Mouse (Mus musculus) forebrain, embryonic 10.5 days (tissue): ENCODE results near the gene Arhgap28. TPM values are rescaled to one million over a fixed set of nuclear protein-coding genes. Genes with fewer than 3 reads are reported as not detected.
A peak's percentile ranks its signal among the peaks of the same experiment; 100 is the strongest.

Experiments used
- DNase-seq: peaks from one replicate; pipeline ENCODE4 v3.0.0-alpha.2; 2017; ENCODE audit warnings: low spot score; ENCODE audit errors: extremely low spot score
- H3K27ac ChIP-seq: fragments of 300-500 bp; sonication (generic); 2 replicates; pipeline ENCODE4 v1.5.1; 2016; ENCODE audit warnings: mild to moderate bottlenecking
- H3K27me3 ChIP-seq: fragments of 300-500 bp; sonication (generic); 2 replicates; pipeline ENCODE4 v1.6.1; 2016; ENCODE audit warnings: mild to moderate bottlenecking; ENCODE audit not compliant: poor library complexity, severe bottlenecking
- H3K36me3 ChIP-seq: fragments of 300-500 bp; sonication (generic); replicated peaks from 2 replicates; pipeline ENCODE4 v1.6.1; 2016; ENCODE audit warnings: mild to moderate bottlenecking, moderate library complexity
- H3K4me1 ChIP-seq: fragments of 300-500 bp; sonication (generic); 2 replicates; pipeline ENCODE4 v1.6.1; 2016
- H3K4me3 ChIP-seq: fragments of 300-500 bp; sonication (generic); 2 replicates; pipeline ENCODE4 v1.5.1; 2016; ENCODE audit warnings: mild to moderate bottlenecking, moderate library complexity
- H3K9me3 ChIP-seq: fragments of 300-500 bp; sonication (generic); 2 replicates; pipeline ENCODE4 v1.6.1; 2016; ENCODE audit warnings: mild to moderate bottlenecking, moderate library complexity
- WGBS: fragments of 180-500 bp; shearing (Covaris S2); methylation state at CpG from one replicate; pipeline ENCODE4 v1.1.7; 2016; 5-methylcytosine and 5-hydroxymethylcytosine counted together
- polyA plus RNA-seq: library from polyadenylated mRNA; unstranded; fragments of >200 nt; fragmentation: Nextera tagmentation; extraction: Ambion mirVana; gene quantifications from 2 replicates; pipeline ENCODE4 v1.2.1, GENCODE M21; 2016

Gene Arhgap28
- 28.0 and 28.9 TPM in 2 replicates for polyA plus RNA-seq

- Histone ChIP-seq H3K4me1 (peaks cover 45% of the 10 kb centered on the region), H3K4me3 (peak within 1 kb of the TSS; percentile 82), H3K9me3 (no peaks in the 10 kb centered on the region), H3K36me3 (no peaks in the 10 kb centered on the region), H3K27ac (peak within 1 kb of the TSS; percentile 92), H3K27me3 (no peaks in the 10 kb centered on the region; the same call in 1 of the 2 replicates)
- under 1% methylated on average over 65 of the region's 65 CpGs for WGBS
- DNase-seq: peak; percentile 92
These were observed at the start of gene Arhgap28 for GRCm38 (mm10) chr17:68003741-68004560. Arhgap28 (minus strand) TSS chr17:68004120.

- no peak overlapping the region for H3K27ac ChIP-seq
These were observed 42.4 kb upstream of the Arhgap28 start for GRCm38 (mm10) chr17:68046341-68046675.

DNA sequence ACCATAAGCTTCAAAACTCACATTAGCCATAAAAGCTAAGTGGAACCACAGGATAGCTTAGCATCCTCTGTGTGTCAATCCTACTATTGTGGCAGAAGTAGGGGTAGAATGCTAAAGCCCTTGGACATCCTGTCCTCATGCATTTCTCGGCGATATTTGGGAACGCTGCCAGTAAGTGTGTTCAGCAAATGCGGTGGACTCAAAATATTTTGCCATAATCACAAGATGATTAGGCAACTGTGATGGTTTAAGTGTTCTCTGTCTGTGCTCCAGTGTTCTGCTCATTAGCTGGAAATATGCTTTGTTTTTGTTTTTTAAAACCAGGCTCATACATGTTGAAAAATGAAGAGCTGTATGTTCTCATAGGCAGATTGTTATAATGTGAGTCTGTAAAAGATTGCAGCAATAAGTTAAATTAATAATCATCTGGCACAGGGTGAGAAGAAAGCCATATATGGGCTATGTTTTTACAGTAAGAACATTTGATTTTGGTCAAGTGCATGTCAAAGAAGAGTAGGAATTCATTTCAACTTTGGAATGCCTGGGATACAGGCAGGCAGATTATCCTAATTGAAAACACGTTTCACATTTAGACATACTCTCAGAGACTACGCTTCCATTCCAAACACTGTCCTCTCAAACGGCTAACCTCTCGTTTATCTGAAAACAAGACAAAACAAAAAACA is 41.9 kb upstream of the Arhgap28 start:
- WGBS: 86% methylated on average over 8 of the region's 8 CpGs
- Histone ChIP-seq H3K4me3 (no peak overlapping the region), H3K27me3 (no peaks in the 10 kb centered on the region), H3K36me3 (no peaks in the 10 kb centered on the region), H3K4me1 (0 out of 2 replicates have a peak, but pooled peaks cover 3% of the 10 kb centered on the region), H3K9me3 (no peaks in the 10 kb centered on the region), H3K27ac (no peak overlapping the region)
- no peak for DNase-seq

More at GRCm38 (mm10) chr17:68046341-68046675, 42.4 kb upstream of the Arhgap28 start:
- no peak overlapping the region for H3K4me3 ChIP-seq
- no peaks in the 10 kb centered on the region for H3K36me3 ChIP-seq
- H3K4me1 ChIP-seq: 0 out of 2 replicates have a peak, but pooled peaks cover 3% of the 10 kb centered on the region
- DNase-seq: no peak
- H3K27me3 ChIP-seq: no peaks in the 10 kb centered on the region
- WGBS: 80% methylated on average over 7 of the region's 7 CpGs
- H3K9me3 ChIP-seq: no peaks in the 10 kb centered on the region

DNA sequence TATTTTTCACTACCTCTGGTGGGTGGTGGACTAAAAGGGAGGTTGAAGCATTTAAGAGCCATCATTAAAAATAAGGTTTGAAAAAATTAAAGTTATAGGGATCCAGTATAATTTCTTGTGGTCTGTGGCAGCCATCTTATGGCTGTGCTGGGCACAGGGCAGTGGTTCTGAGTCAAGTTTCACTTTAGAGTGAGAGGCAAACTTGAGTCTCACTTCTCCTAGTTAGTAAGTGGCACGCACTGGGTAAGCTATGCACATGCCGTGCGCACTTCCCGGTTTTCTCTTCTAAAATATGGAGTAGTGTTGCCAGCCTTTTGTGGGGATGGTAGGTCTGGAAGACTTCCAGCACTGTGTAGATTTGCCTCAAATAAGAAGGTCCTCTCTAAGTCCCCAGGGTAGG is 38.5 kb upstream of the Arhgap28 start:
- Histone ChIP-seq H3K9me3 (no peaks in the 10 kb centered on the region), H3K4me1 (0 out of 2 replicates have a peak, but pooled peaks cover 3% of the 10 kb centered on the region), H3K36me3 (no peaks in the 10 kb centered on the region), H3K4me3 (no peak overlapping the region), H3K27ac (no peak overlapping the region), H3K27me3 (no peaks in the 10 kb centered on the region)
- 95% methylated on average over 4 of the region's 4 CpGs for WGBS
- no peak for DNase-seq

GRCm38 (mm10) chr17:68037011-68037410 is 33.1 kb upstream of the Arhgap28 start:
- DNase-seq: no peak
- no peaks in the 10 kb centered on the region for H3K9me3 ChIP-seq
- WGBS: 97% methylated on average over 1 of the region's 1 CpGs

GRCm38 (mm10) chr17:68029495-68029894 is 25.6 kb upstream of the Arhgap28 start:
- DNase-seq: no peak
- Histone ChIP-seq H3K4me3 (no peak overlapping the region), H3K4me1 (no peaks in the 10 kb centered on the region), H3K27me3 (no peaks in the 10 kb centered on the region), H3K27ac (no peak overlapping the region), H3K9me3 (no peaks in the 10 kb centered on the region), H3K36me3 (no peaks in the 10 kb centered on the region)
- 89% methylated on average over 5 of the region's 5 CpGs for WGBS

More at GRCm38 (mm10) chr17:68037011-68037410, 33.1 kb upstream of the Arhgap28 start:
- Histone ChIP-seq H3K36me3 (no peaks in the 10 kb centered on the region), H3K4me3 (no peak overlapping the region), H3K27ac (no peak overlapping the region), H3K4me1 (no peaks in the 10 kb centered on the region), H3K27me3 (no peaks in the 10 kb centered on the region)

DNA sequence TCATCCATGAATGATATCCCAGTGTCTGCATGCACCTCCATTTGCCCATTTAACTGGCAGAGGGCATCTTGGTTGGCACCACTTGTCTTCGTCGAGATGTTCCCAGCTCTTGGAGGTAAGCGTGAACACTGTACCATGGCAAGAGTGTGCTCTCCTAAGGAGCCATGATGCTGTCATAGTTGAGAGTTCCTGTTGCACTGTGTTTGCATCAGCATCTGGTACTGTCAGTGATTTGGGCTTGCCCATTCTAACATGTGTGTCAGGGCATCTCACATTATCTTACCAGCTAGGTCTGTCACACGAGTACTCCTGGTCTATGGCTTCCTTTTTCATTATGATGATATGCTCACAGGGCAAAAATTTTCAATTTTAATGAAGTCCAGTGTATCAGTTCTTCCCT is 24.6 kb upstream of the Arhgap28 start:
- no peaks in the 10 kb centered on the region for H3K36me3 ChIP-seq
- 92% methylated on average over 4 of the region's 4 CpGs for WGBS
- H3K9me3 ChIP-seq: no peaks in the 10 kb centered on the region
- H3K4me3 ChIP-seq: no peak overlapping the region
- no peak for DNase-seq
- H3K27me3 ChIP-seq: no peaks in the 10 kb centered on the region
- H3K27ac ChIP-seq: no peak overlapping the region
- no peaks in the 10 kb centered on the region for H3K4me1 ChIP-seq

- H3K27me3 ChIP-seq: no peaks in the 10 kb centered on the region
- no peaks in the 10 kb centered on the region for H3K36me3 ChIP-seq
- 79% methylated on average over 7 of the region's 7 CpGs for WGBS
- no peaks in the 10 kb centered on the region for H3K4me1 ChIP-seq
- no peak overlapping the region for H3K27ac ChIP-seq
- no peak for DNase-seq
- no peak overlapping the region for H3K4me3 ChIP-seq
- H3K9me3 ChIP-seq: no peaks in the 10 kb centered on the region
These were observed 20.4 kb upstream of the Arhgap28 start for GRCm38 (mm10) chr17:68024327-68024726.

- no peak overlapping the region for H3K27ac ChIP-seq
These were observed 15.6 kb upstream of the Arhgap28 start for GRCm38 (mm10) chr17:68019466-68020065.

DNA sequence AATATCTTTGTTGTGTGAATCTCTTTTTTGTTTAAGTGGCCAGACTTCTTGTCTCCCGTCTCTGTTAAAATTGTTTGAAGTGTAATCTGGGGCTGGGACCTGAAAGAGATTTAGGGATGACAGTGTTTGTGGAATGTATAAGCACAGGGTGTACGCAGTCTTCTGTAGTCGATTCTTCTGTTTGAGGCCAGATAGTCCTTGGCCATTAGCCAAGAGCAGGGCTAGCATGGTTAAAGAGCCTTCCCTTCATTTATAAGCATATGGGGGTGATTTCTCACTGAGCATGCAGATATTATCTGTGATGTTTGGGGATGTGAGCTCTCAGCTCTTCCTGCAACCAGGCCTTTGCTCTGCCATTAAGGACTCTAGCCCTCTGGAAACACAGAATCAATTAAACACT is 13.2 kb upstream of the Arhgap28 start:
- no peaks in the 10 kb centered on the region for H3K9me3 ChIP-seq

More at GRCm38 (mm10) chr17:68019466-68020065, 15.6 kb upstream of the Arhgap28 start:
- Histone ChIP-seq H3K27me3 (no peaks in the 10 kb centered on the region), H3K36me3 (no peaks in the 10 kb centered on the region), H3K4me3 (no peak overlapping the region), H3K4me1 (no peaks in the 10 kb centered on the region), H3K9me3 (no peaks in the 10 kb centered on the region)
- 86% methylated on average over 15 of the region's 15 CpGs for WGBS
- no peak for DNase-seq

GRCm38 (mm10) chr17:68011606-68012005 is 7.7 kb upstream of the Arhgap28 start:
- no peaks in the 10 kb centered on the region for H3K4me1 ChIP-seq
- H3K36me3 ChIP-seq: no peaks in the 10 kb centered on the region
- no peak overlapping the region for H3K27ac ChIP-seq
- 0 out of 2 replicates have a peak, but pooled peaks cover 6% of the 10 kb centered on the region for H3K9me3 ChIP-seq
- H3K4me3 ChIP-seq: no peak overlapping the region
- DNase-seq: no peak
- H3K27me3 ChIP-seq: no peaks in the 10 kb centered on the region
- WGBS: 95% methylated on average over 5 of the region's 5 CpGs

More for the DNA sequence above, 13.2 kb upstream of the Arhgap28 start:
- no peak for DNase-seq
- Histone ChIP-seq H3K27me3 (no peaks in the 10 kb centered on the region), H3K27ac (no peak overlapping the region), H3K4me1 (no peaks in the 10 kb centered on the region), H3K4me3 (no peak overlapping the region), H3K36me3 (no peaks in the 10 kb centered on the region)
- 87% methylated on average over 3 of the region's 3 CpGs for WGBS

DNA sequence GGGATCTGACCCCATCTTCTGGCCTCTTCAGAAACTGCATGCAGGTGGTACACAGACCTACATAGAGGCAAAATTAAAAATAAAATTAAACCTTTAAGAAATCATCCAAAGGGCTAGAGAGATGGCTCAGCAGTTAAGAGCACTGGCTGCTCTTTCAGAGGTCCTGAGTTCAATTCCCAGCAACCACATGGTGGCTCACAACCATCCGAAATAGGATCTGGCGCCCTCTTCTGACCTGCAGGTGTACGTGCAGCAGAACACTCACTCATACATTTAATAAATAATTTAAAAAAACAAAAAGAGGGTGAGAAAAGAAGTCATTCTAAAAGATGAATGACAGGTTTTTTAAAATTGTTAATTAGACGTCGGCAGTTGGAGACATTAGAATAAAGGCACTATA is 6.1 kb upstream of the Arhgap28 start:
- H3K9me3 ChIP-seq: 0 out of 2 replicates have a peak, but pooled peaks cover 6% of the 10 kb centered on the region
- peaks cover 3% of the 10 kb centered on the region for H3K4me1 ChIP-seq
- H3K4me3 ChIP-seq: no peak overlapping the region
- no peak overlapping the region for H3K27ac ChIP-seq
- no peaks in the 10 kb centered on the region for H3K27me3 ChIP-seq
- WGBS: 95% methylated on average over 5 of the region's 5 CpGs
- DNase-seq: no peak
- H3K36me3 ChIP-seq: no peaks in the 10 kb centered on the region
